Mouse (Mus musculus): ENCODE measurements around the gene D330045A20Rik.
"Not testable (repeated sequence)": the region's sequence is repeated elsewhere in the genome, so short reads cannot be mapped to it uniquely, and the experiment has no call there.

D330045A20Rik gene

GRCm38 (mm10) chrX:139480022-139480894, at the start of gene D330045A20Rik:
Gene D330045A20Rik, plus strand, starts transcription at chrX:139480367.
- DNase-seq = peak; percentile 2

- DNase-seq = peak; percentile 22
Observed at GRCm38 (mm10) chrX:139432550-139432949, 47.6 kb upstream of the D330045A20Rik start.

- no peak for DNase-seq
Observed at GRCm38 (mm10) chrX:139435202-139435601, 45.0 kb upstream of the D330045A20Rik start.

GRCm38 (mm10) chrX:139441057-139441456, 39.1 kb upstream of the D330045A20Rik start:
- not testable (repeated sequence) for DNase-seq

GRCm38 (mm10) chrX:139456812-139457211, 23.4 kb upstream of the D330045A20Rik start:
- DNase-seq = no peak

GRCm38 (mm10) chrX:139482083-139482482, 1.9 kb downstream of the D330045A20Rik start:
- DNase-seq = no peak

- no peak for DNase-seq
Observed at GRCm38 (mm10) chrX:139484974-139485373, 4.8 kb downstream of the D330045A20Rik start.

- no peak for DNase-seq
Observed at GRCm38 (mm10) chrX:139516156-139516555, 36.0 kb downstream of the D330045A20Rik start.

GRCm38 (mm10) chrX:139519251-139519650, 39.1 kb downstream of the D330045A20Rik start:
- no peak for DNase-seq

GRCm38 (mm10) chrX:139524303-139525091, 44.3 kb downstream of the D330045A20Rik start:
- no peak for DNase-seq

- DNase-seq = no peak
Observed at GRCm38 (mm10) chrX:139525724-139526123, 45.6 kb downstream of the D330045A20Rik start.

- DNase-seq = no peak
Observed at GRCm38 (mm10) chrX:139526984-139527383, 46.8 kb downstream of the D330045A20Rik start.

- no peak for DNase-seq
Observed at GRCm38 (mm10) chrX:139529678-139530077, 49.5 kb downstream of the D330045A20Rik start.

- no peak for DNase-seq
Observed at GRCm38 (mm10) chrX:139532293-139532692, 52.1 kb downstream of the D330045A20Rik start.

- DNase-seq = no peak
Observed at GRCm38 (mm10) chrX:139537641-139538397, 57.7 kb downstream of the D330045A20Rik start.

- DNase-seq = peak; percentile 2
Observed at GRCm38 (mm10) chrX:139543726-139544125, 63.6 kb downstream of the D330045A20Rik start.

- no peak for DNase-seq
Observed at GRCm38 (mm10) chrX:139550456-139550855, 70.3 kb downstream of the D330045A20Rik start.

GRCm38 (mm10) chrX:139552090-139552489, 71.9 kb downstream of the D330045A20Rik start:
- no peak for DNase-seq

GRCm38 (mm10) chrX:139562255-139562924, 82.2 kb downstream of the D330045A20Rik start:
- no peak for DNase-seq

GRCm38 (mm10) chrX:139562925-139563461, 82.8 kb downstream of the D330045A20Rik start, which contains the start of gene Rnf128:
Gene Rnf128, plus strand, starts transcription at chrX:139563316.
- DNase-seq = no peak

GRCm38 (mm10) chrX:139570054-139570453, 89.9 kb downstream of the D330045A20Rik start:
- no peak for DNase-seq

Measured in layer of hippocampus, adult 9-11 months (tissue).